Mouse (Mus musculus): ENCODE data around the gene Fam163a.

The Fam163a gene

GRCm38 (mm10) chr1:156034661-156035060 is 170.2 kb downstream of the Fam163a start:
- DNase-seq (ENCODE audit: extremely low read depth, low read depth), result no peak

GRCm38 (mm10) chr1:156033921-156034320 is 170.9 kb downstream of the Fam163a start:
- DNase-seq (ENCODE audit: extremely low read depth, low read depth), result no peak

- DNase-seq (ENCODE audit: extremely low read depth, low read depth), result no peak
Observed at GRCm38 (mm10) chr1:156028340-156028975, 176.4 kb downstream of the Fam163a start.

GRCm38 (mm10) chr1:156027849-156028248 is 177.0 kb downstream of the Fam163a start:
- DNase-seq (ENCODE audit: extremely low read depth, low read depth), result no peak
